Mouse (Mus musculus) 3134 (cell line): ENCODE results near the gene Tnni3k.
A peak's percentile ranks its signal among the peaks of the same experiment; 100 is the strongest.
"Not testable (repeated sequence)": the region's sequence is repeated elsewhere in the genome, so short reads cannot be mapped to it uniquely, and the experiment has no call there.

Source experiments
- DNase-seq: peaks from one replicate; pipeline ENCODE4 v3.0.0-alpha.2; 2011; ENCODE audit warnings: low spot score; ENCODE audit not compliant: insufficient read length; ENCODE audit errors: extremely low read depth

The Tnni3k gene

DNA sequence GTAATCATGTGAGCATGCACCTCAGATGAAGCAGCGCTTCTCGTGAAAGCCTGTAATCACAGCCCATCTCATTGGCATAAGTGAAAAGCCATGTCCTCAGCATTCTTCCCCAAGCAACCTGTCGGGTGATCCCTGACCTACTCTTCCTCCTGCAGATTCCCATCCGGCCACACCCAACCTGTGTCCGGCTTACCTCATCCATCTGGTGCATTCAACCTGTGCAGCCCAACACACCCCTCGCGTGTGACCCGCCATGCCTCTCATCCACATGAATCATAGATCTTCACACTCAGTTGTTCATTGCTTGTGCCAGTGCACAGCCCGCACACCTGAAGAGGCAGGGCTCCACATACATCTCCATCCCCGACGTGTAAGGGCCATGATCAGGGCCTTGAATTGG lies 217.3 kb downstream of the Tnni3k start:
- no peak for DNase-seq

DNA sequence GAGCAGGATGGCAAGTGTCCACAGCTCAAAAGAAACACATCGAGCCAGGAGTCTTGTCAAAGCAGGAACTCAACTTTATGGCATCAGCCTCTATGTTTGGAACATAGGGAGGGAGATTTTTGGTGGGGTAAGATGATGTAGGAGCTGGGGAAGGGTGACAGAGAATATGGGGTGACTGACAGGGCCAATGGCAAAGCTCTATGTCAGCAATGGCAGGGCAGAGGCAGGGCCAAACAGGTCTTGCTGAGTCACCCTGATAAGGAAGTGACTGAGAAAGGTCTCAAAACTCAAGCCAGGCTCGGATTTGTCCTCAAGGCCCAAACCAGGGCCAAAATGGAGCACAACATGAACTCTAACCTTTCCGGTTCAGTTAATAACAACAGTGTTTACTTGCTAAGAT lies 219.1 kb downstream of the Tnni3k start:
- DNase-seq: peak; percentile 42

- DNase-seq: no peak
Measured at GRCm38 (mm10) chr3:154834373-154834772, 220.8 kb downstream of the Tnni3k start.

- DNase-seq: no peak
Measured at GRCm38 (mm10) chr3:154825739-154826138, 229.5 kb downstream of the Tnni3k start.

GRCm38 (mm10) chr3:154824713-154825112 lies 230.5 kb downstream of the Tnni3k start:
- DNase-seq: no peak

GRCm38 (mm10) chr3:154819684-154820083 lies 235.5 kb downstream of the Tnni3k start:
- DNase-seq: not testable (repeated sequence)

DNA sequence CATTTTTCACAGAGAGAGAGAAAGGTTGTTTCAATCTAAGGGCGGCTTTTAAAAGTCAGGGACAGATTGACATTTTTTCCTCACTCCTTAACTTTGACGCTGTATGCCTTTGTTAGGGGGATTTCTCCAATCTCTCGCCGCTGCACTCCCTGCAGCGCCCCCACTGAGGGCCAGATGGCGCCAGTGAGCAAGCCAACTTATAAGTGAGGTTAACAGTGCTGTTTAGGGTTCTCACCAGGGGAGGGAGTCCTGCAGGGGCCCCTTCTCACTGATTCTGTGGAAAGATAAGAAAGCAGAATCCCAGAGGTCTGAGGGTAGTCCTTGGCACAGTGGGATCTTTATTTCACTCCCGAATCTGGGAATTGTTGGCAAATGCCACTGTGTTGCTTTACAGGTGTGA lies 237.5 kb downstream of the Tnni3k start:
- peak; percentile 29 for DNase-seq

GRCm38 (mm10) chr3:154816801-154817625 lies 238.2 kb downstream of the Tnni3k start:
- no peak for DNase-seq

DNA sequence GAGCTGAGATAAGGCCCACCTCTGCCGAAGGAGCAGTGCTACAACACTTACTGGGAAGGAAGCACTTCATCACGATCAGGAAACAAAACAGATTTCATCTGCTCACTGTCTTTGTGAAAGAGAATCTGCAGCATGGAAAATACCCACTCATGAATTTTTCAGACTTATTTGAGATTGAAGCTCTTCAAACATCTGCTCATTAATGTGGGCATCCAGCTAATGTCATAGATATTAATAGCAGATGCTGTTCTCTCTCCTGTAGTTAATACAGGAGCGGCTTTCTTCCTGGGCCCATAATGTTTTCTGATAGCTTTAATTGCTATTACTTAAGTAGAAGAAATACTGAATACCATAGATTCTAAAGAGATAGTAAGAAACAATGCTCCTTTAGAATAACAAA lies 239.0 kb downstream of the Tnni3k start:
- no peak for DNase-seq

DNA sequence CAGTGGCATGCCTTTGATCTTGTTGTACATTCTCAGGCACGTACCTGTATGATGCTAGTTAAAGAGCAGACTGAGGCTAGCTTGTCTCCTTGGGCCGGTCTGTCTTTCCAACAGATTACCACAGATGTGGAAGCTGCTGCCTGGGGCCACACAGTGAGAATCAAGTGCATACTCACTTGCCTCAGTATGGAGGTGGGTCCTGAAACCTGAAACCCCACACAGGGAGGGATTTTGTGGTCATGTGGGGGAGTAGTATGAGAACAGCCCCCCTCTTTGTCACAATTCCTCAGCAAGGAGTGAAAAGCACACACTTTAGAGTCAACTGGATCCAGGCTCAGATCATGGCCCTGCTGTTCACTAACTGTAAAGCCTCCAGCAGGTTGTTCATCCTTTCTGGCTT lies 239.6 kb downstream of the Tnni3k start:
- no peak for DNase-seq

GRCm38 (mm10) chr3:154812893-154813292 lies 242.3 kb downstream of the Tnni3k start:
- no peak for DNase-seq

- DNase-seq: no peak
Measured at GRCm38 (mm10) chr3:154811833-154812232, 243.4 kb downstream of the Tnni3k start.

DNA sequence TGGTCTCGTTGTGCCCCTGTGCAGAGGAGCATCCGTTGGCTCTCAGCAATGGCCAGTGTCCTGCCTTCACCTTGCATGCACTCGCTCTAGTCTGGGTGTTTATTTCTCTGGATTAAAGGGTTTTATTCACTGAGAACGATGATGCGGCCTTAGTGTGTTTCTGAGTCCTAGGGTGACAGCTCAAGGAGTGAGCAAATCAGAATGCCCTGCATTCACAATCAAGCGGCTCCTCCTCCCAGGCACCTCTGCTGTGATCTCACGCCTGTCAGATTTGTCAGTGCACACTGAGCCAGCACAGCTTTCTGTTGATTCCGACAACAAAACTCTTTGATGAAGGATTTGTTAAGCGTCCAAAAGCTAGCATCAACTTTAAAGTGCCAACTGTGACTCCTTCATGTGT lies 243.9 kb downstream of the Tnni3k start:
- DNase-seq: no peak

- no peak for DNase-seq
Measured at GRCm38 (mm10) chr3:154810273-154810870, 244.8 kb downstream of the Tnni3k start.

DNA sequence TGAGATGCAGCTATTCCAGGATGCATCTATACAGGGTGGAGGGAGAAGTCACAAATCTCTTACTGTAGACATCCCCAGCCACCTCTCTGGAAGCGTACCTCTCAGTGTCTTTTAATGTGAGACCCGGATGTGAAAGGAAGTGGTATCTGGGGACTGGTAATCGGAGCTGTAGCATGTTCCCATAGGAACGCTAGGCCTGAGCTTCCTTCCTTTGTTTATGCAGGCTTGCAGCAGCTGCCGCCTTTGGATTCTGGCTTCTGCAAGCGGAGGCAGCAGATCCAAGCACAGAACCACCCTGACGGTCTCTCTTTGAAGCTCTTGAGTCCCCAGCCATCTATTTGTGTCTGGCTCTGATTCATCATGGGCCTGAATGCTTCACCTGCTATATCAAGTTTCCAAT lies 248.6 kb downstream of the Tnni3k start:
- DNase-seq: no peak

DNA sequence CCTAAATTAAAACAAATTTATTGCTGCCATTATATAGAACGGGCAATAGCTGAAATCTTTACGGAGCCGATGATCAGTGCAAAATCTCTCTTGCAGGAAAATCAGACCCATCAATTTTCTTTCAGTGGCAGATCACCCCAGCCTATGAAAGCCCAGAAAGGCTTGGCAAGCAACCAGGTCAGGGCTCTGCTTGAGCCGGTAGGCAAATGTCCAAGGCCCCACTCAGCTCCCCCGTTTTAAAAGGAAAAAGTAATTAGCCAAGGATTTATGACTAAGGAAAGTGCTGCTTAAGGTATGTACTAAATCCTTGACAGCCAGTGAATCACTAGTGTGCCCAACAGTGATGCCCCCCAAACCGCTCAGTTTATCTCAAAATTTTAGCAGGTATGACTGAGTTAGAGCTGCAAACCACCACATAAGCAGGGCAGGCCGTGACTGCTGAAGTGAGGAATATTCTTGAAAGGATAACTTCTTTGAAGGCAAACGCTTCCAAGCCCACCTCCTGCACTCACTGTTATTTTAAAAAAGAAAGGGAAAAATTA lies 254.2 kb downstream of the Tnni3k start:
- DNase-seq: no peak

- DNase-seq: no peak
Measured at GRCm38 (mm10) chr3:154800454-154800853, 254.8 kb downstream of the Tnni3k start.

GRCm38 (mm10) chr3:154798806-154799205 lies 256.4 kb downstream of the Tnni3k start:
- no peak for DNase-seq

- DNase-seq: no peak
Measured at GRCm38 (mm10) chr3:154793571-154793970, 261.6 kb downstream of the Tnni3k start.

DNA sequence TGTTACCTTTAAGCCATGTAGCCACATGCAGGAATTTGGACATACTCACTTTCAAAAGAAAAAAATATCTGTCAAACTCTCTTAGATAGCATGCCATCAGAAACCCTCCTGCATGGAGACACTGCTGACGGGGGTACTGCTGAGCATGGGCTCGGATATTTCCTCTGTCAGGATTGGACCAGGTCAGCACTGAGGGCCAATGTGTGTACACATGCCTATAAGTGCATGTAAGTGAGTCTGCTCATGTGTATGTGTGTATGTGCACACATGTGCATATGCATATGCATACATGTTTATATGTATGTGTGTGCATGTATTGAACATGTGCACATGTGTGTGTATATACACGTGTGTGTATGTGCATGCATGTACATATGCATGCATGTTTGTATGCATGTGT lies 267.6 kb downstream of the Tnni3k start:
- DNase-seq: no peak

GRCm38 (mm10) chr3:154786354-154786753 lies 268.9 kb downstream of the Tnni3k start:
- DNase-seq: no peak
